Mouse (Mus musculus) midbrain, postnatal 0 days (tissue): ENCODE measurements around the gene Uaca. TPM values are rescaled to one million over a fixed set of nuclear protein-coding genes. Genes with fewer than 3 reads are reported as not detected.

Source experiments
- ATAC-seq: fragments of 200-750 bp; cut with Nextera tagmentation; 2 replicates; pipeline ENCODE4 v1.8.0; 2017; ENCODE audit warnings: moderate number of reproducible peaks, mild to moderate bottlenecking, moderate TSS enrichment, moderate library complexity; ENCODE audit not compliant: low FRiP score
- DNase-seq: peaks from one replicate; pipeline ENCODE4 v3.0.0-alpha.2; 2015; ENCODE audit warnings: low spot score
- H3K27ac ChIP-seq: fragments of 300-500 bp; sonication (generic); 2 replicates; pipeline ENCODE4 v1.5.1; 2014; ENCODE audit warnings: low read depth, mild to moderate bottlenecking, low read length, mixed read lengths
- H3K27me3 ChIP-seq: fragments of 300-500 bp; sonication (generic); 2 replicates; pipeline ENCODE4 v1.6.1; 2014; ENCODE audit warnings: low read length, control low read depth, mixed read lengths; ENCODE audit not compliant: insufficient read depth
- H3K36me3 ChIP-seq: fragments of 300-500 bp; sonication (generic); 2 replicates; pipeline ENCODE4 v1.6.1; 2014; ENCODE audit warnings: low read length, control low read depth, mixed read lengths; ENCODE audit not compliant: insufficient read depth
- H3K4me1 ChIP-seq: fragments of 300-500 bp; sonication (generic); 2 replicates; pipeline ENCODE4 v1.6.1; 2014; ENCODE audit warnings: mild to moderate bottlenecking, control low read depth, antibody characterized with exemption, low read length, mixed read lengths; ENCODE audit not compliant: insufficient read depth
- H3K4me2 ChIP-seq: fragments of 300-500 bp; sonication (generic); 2 replicates; pipeline ENCODE4 v1.6.1; 2014; ENCODE audit warnings: low read depth, mild to moderate bottlenecking, low read length, mixed read lengths; ENCODE audit not compliant: poor library complexity, severe bottlenecking
- H3K4me3 ChIP-seq: fragments of 300-500 bp; sonication (generic); 2 replicates; pipeline ENCODE4 v1.5.1; 2014; ENCODE audit warnings: low read depth, mild to moderate bottlenecking, low read length, moderate library complexity
- H3K9ac ChIP-seq: fragments of 300-500 bp; sonication (generic); replicated peaks from 2 replicates; pipeline ENCODE4 v1.6.1; 2014; ENCODE audit warnings: mild to moderate bottlenecking, low read length, moderate library complexity, mixed read lengths; ENCODE audit not compliant: poor library complexity, severe bottlenecking
- H3K9me3 ChIP-seq: fragments of 300-500 bp; sonication (generic); 2 replicates; pipeline ENCODE4 v1.6.1; 2016; ENCODE audit warnings: low read length, control low read depth
- CTCF ChIP-seq: IDR thresholded peaks from 2 replicates; pipeline ENCODE4 v1.5.1; 2016; ENCODE audit warnings: antibody characterized with exemption, mild to moderate bottlenecking
- WGBS: fragments of 180-500 bp; shearing (Covaris S2); extraction: QIAGEN DNeasy Blood & Tissue Kit; methylation state at CpG from one replicate; pipeline ENCODE4 v1.1.7; 2014; 5-methylcytosine and 5-hydroxymethylcytosine counted together
- polyA plus RNA-seq: library from polyadenylated mRNA; unstranded; fragments of >200 nt; fragmentation: Nextera tagmentation; extraction: Ambion mirVana; gene quantifications from 2 replicates; pipeline ENCODE4 v1.2.1, GENCODE M21; 2015
- total RNA-seq: library from RNA; depleted of rRNA; stranded (reverse); fragments of >200 nt; gene quantifications from 2 replicates; pipeline ENCODE4 v1.2.3, GENCODE M21; 2014

Uaca gene
- total and polyA plus RNA-seq, 2 experiments from 2014 or later = 8.9 to 10.8 TPM

- peak; percentile 97 for TF ChIP-seq CTCF
- H3K27me3 ChIP-seq = peaks cover 5% of the 10 kb centered on the region; the same call in 1 of the 2 replicates
- WGBS = 44% methylated on average over 8 of the region's 8 CpGs
These were observed 101.3 kb downstream of the Uaca start for GRCm38 (mm10) chr9:60895486-60896110.

GRCm38 (mm10) chr9:60898291-60899020, 104.1 kb downstream of the Uaca start:
- H3K27me3 ChIP-seq = peaks cover 5% of the 10 kb centered on the region; the same call in 1 of the 2 replicates
- 82% methylated on average over 5 of the region's 5 CpGs for whole genome bisulfite sequencing
- no peaks in the 10 kb centered on the region for H3K36me3 ChIP-seq
- H3K9me3 ChIP-seq = no peaks in the 10 kb centered on the region
- no peak overlapping the region for H3K27ac ChIP-seq
- ATAC-seq (no peak), DNase-seq (no peak)
- TF ChIP-seq CTCF = no peak
- no peak overlapping the region for H3K4me2 ChIP-seq
- no peak overlapping the region for H3K4me3 ChIP-seq
- H3K4me1 ChIP-seq = peaks cover 4% of the 10 kb centered on the region; the same call in 1 of the 2 replicates
- H3K9ac ChIP-seq = no peak overlapping the region

More at GRCm38 (mm10) chr9:60895486-60896110, 101.3 kb downstream of the Uaca start:
- Histone ChIP-seq H3K9ac (no peak overlapping the region), H3K4me1 (peaks cover 4% of the 10 kb centered on the region; the same call in 1 of the 2 replicates), H3K4me3 (no peak overlapping the region), H3K9me3 (no peaks in the 10 kb centered on the region), H3K36me3 (no peaks in the 10 kb centered on the region), H3K27ac (no peak overlapping the region), H3K4me2 (no peak overlapping the region)
- ATAC-seq (peak; percentile 58; the same call in 1 of the 2 replicates), DNase-seq (peak; percentile 86)

- peaks cover 5% of the 10 kb centered on the region; the same call in 1 of the 2 replicates for H3K27me3 ChIP-seq
- no peaks in the 10 kb centered on the region for H3K36me3 ChIP-seq
- no peak overlapping the region for H3K27ac ChIP-seq
- DNase-seq (no peak), ATAC-seq (no peak)
- H3K4me1 ChIP-seq = peaks cover 4% of the 10 kb centered on the region; the same call in 1 of the 2 replicates
- H3K4me3 ChIP-seq = no peak overlapping the region
- H3K9me3 ChIP-seq = no peaks in the 10 kb centered on the region
- TF ChIP-seq CTCF = no peak
- no peak overlapping the region for H3K4me2 ChIP-seq
- H3K9ac ChIP-seq = no peak overlapping the region
- 55% methylated on average over 4 of the region's 4 CpGs for WGBS
These were observed 104.9 kb downstream of the Uaca start for GRCm38 (mm10) chr9:60899201-60899600.

- Histone ChIP-seq H3K4me1 (peaks cover 4% of the 10 kb centered on the region; the same call in 1 of the 2 replicates), H3K4me2 (no peak overlapping the region), H3K9ac (no peak overlapping the region), H3K36me3 (no peaks in the 10 kb centered on the region), H3K27me3 (0 out of 2 replicates have a peak, but pooled peaks cover under 1% of the 10 kb centered on the region), H3K27ac (no peak overlapping the region), H3K9me3 (no peaks in the 10 kb centered on the region), H3K4me3 (no peak overlapping the region)
- ATAC-seq = no peak
- no peak for DNase-seq
- no peak for TF ChIP-seq CTCF
- 69% methylated on average over 3 of the region's 3 CpGs for WGBS
These were observed 105.6 kb downstream of the Uaca start for GRCm38 (mm10) chr9:60899797-60900459.

GRCm38 (mm10) chr9:60912266-60912665, 117.9 kb downstream of the Uaca start:
- no peak for TF ChIP-seq CTCF
- Histone ChIP-seq H3K27ac (no peak overlapping the region), H3K27me3 (no peaks in the 10 kb centered on the region), H3K9me3 (no peaks in the 10 kb centered on the region), H3K4me1 (no peaks in the 10 kb centered on the region), H3K4me2 (no peak overlapping the region), H3K9ac (no peak overlapping the region), H3K4me3 (no peak overlapping the region), H3K36me3 (no peaks in the 10 kb centered on the region)
- 86% methylated on average over 1 of the region's 1 CpGs for WGBS
- DNase-seq = no peak
- ATAC-seq = no peak
